Mouse (Mus musculus): ENCODE data around the gene Sirt3. TPM values are rescaled to one million over a fixed set of nuclear protein-coding genes. Genes with fewer than 3 reads are reported as not detected.
"Not testable (repeated sequence)": the region's sequence is repeated elsewhere in the genome, so short reads cannot be mapped to it uniquely, and the experiment has no call there.

Gene Sirt3
- polyA plus RNA-seq, 1 experiment from 2014 or later = 17.9 TPM

DNA sequence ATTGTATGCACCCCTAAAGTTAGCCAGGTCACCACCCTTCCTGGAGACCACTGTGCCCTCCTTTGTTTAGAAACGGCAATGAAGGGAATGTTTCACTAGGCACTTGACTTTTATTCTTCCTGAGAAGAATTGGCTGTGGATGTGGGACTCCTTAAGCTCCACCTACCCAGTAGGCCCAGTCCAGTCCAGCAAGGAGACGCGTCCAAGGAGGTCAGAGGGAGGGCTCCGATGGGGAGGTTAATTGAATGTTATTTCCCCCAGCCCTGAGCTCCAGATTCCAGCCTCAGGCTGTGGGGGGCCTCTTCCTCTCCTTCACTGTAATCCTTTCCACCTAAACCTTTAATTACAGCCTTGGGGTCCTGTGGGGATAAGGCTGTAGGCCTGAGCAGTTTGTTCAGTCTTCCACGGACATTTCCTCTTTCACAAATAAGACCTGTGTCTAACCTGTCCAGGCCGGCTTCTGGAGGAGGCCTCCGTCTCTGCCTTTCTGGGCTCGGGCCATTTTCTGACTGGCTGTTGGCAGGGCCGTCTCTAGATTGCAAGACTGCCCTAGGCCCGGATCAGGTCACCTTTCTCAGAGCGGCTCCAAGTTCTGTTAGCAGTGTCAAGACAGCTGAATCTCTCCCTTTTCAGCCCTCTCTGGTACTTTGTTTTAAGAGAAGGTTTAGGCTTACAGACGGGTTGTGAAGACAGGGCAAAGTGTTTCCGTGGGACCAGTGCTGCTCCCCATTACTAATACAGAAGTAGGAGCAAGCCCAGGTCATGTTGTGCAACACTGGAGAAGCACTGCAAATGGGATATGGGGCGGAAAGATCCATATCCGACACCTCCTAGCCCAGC, 20.1 kb upstream of the Sirt3 start:
- Histone ChIP-seq H3K9ac (ENCODE audit: low read length) (0 out of 2 replicates have a peak overlapping the region, but pooled peaks have one; percentile 18), H3K4me3 (ENCODE audit: low read depth, low read length) (no peak overlapping the region), H3K27me3 (ENCODE audit: control insufficient read depth, insufficient read depth, low read length) (no peaks in the 10 kb centered on the region), H3K4me2 (replicated peaks; ENCODE audit: low read depth) (no peak overlapping the region), H3K27ac (replicated peaks) (no peak overlapping the region), H3K9me3 (ENCODE audit: control insufficient read depth, low read length) (no peaks in the 10 kb centered on the region), H3K4me1 (replicated peaks; ENCODE audit: control insufficient read depth, insufficient read depth) (no peaks in the 10 kb centered on the region), H3K36me3 (ENCODE audit: control insufficient read depth, insufficient read depth, low read length) (peaks cover 7% of the 10 kb centered on the region; the same call in 1 of the 2 replicates)
- no peak for ATAC-seq (ENCODE audit: low FRiP score, low TSS enrichment)
- no peak for DNase-seq (ENCODE audit: low spot score)
- no peak for TF ChIP-seq EP300 (optimal IDR thresholded peaks at IDR 0.05)
- no peak for TF ChIP-seq CTCF (IDR thresholded peaks at IDR 0.05; ENCODE audit: low read depth)
- WGBS = 75% methylated on average over 15 of the region's 15 CpGs

DNA sequence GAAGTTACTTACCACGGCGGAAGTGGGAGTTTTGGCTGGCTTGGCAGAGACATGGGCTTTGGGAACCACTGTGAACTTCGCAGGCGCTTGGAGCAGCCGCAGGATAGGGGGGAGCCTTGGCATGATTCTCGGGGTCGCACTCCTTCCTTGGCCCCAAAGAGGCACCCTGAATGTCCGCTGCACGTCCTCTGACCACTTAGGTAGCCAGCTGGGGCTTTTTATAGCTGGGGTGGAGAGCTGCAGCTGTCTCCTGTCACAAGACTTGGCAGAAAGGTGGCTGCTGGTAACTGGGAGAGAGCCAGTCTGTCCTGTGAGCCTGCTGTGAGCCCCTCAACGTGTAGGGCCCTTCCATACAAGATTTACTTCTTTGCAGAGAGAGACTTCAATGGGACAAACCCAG, 18.1 kb upstream of the Sirt3 start, which contains the start of gene Cox8b:
Cox8b (minus strand) TSS at position 227 of the 400 bp plus-strand sequence.
- no peak within 1 kb of the TSS for H3K4me2 ChIP-seq (replicated peaks; ENCODE audit: low read depth)
- H3K36me3 ChIP-seq (ENCODE audit: control insufficient read depth, insufficient read depth, low read length) = peaks cover 7% of the 10 kb centered on the region; the same call in 1 of the 2 replicates
- no peaks in the 10 kb centered on the region for H3K4me1 ChIP-seq (replicated peaks; ENCODE audit: control insufficient read depth, insufficient read depth)
- H3K9me3 ChIP-seq (ENCODE audit: control insufficient read depth, low read length) = no peaks in the 10 kb centered on the region
- 0 out of 2 replicates have a peak within 1 kb of the TSS, but pooled peaks have one; percentile 4 for H3K27ac ChIP-seq (replicated peaks)
- no peaks in the 10 kb centered on the region for H3K27me3 ChIP-seq (ENCODE audit: control insufficient read depth, insufficient read depth, low read length)
- TF ChIP-seq CTCF (IDR thresholded peaks at IDR 0.05; ENCODE audit: low read depth) = no peak
- no peak for TF ChIP-seq EP300 (optimal IDR thresholded peaks at IDR 0.05)
- no peak within 1 kb of the TSS for H3K9ac ChIP-seq (ENCODE audit: low read length)
- DNase-seq (ENCODE audit: low spot score) (no peak), ATAC-seq (ENCODE audit: low FRiP score, low TSS enrichment) (no peak)
- no peak within 1 kb of the TSS for H3K4me3 ChIP-seq (ENCODE audit: low read depth, low read length)
- WGBS = 62% methylated on average over 10 of the region's 10 CpGs

GRCm38 (mm10) chr7:140899121-140899520, 17.0 kb upstream of the Sirt3 start:
- WGBS = 66% methylated on average over 3 of the region's 3 CpGs
- no peak overlapping the region for H3K27ac ChIP-seq (replicated peaks)
- H3K4me2 ChIP-seq (replicated peaks; ENCODE audit: low read depth) = no peak overlapping the region
- ATAC-seq (ENCODE audit: low FRiP score, low TSS enrichment) (no peak), DNase-seq (ENCODE audit: low spot score) (no peak)
- H3K27me3 ChIP-seq (ENCODE audit: control insufficient read depth, insufficient read depth, low read length) = no peaks in the 10 kb centered on the region
- H3K4me1 ChIP-seq (replicated peaks; ENCODE audit: control insufficient read depth, insufficient read depth) = no peaks in the 10 kb centered on the region
- peak overlapping the region; percentile 35; the same call in 1 of the 2 replicates for H3K9ac ChIP-seq (ENCODE audit: low read length)
- H3K4me3 ChIP-seq (ENCODE audit: low read depth, low read length) = no peak overlapping the region
- TF ChIP-seq EP300 (optimal IDR thresholded peaks at IDR 0.05) = no peak
- TF ChIP-seq CTCF (IDR thresholded peaks at IDR 0.05; ENCODE audit: low read depth) = no peak
- H3K36me3 ChIP-seq (ENCODE audit: control insufficient read depth, insufficient read depth, low read length) = peaks cover 14% of the 10 kb centered on the region
- H3K9me3 ChIP-seq (ENCODE audit: control insufficient read depth, low read length) = no peaks in the 10 kb centered on the region

DNA sequence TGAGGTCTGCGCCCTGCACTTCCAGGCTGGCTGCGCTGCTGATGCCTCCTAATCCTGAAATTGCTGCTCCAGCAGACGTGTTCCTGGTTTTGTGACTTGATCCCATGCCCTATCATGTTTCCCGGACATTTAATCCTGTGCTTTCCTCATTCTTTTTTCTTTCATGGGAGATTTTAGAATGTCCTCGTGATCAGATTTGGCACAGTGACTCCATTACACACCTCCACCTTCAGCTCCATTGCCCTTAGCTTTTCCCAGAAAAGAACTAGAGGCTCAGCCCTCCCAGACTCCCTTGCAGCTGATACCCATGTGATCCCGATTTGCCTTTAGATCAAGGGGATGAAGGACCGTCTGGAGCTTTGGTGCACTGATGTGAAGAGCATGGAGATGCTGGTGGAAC, 15.8 kb upstream of the Sirt3 start:
- no peak for ATAC-seq (ENCODE audit: low FRiP score, low TSS enrichment)
- WGBS = 86% methylated on average over 7 of the region's 7 CpGs
- DNase-seq (ENCODE audit: low spot score) = no peak
- Histone ChIP-seq H3K9ac (ENCODE audit: low read length) (no peak overlapping the region), H3K27ac (replicated peaks) (no peak overlapping the region), H3K27me3 (ENCODE audit: control insufficient read depth, insufficient read depth, low read length) (no peaks in the 10 kb centered on the region), H3K36me3 (ENCODE audit: control insufficient read depth, insufficient read depth, low read length) (peaks cover 19% of the 10 kb centered on the region), H3K4me1 (replicated peaks; ENCODE audit: control insufficient read depth, insufficient read depth) (no peaks in the 10 kb centered on the region), H3K4me2 (replicated peaks; ENCODE audit: low read depth) (no peak overlapping the region), H3K4me3 (ENCODE audit: low read depth, low read length) (no peak overlapping the region), H3K9me3 (ENCODE audit: control insufficient read depth, low read length) (no peaks in the 10 kb centered on the region)
- TF ChIP-seq CTCF (IDR thresholded peaks at IDR 0.05; ENCODE audit: low read depth) (no peak), EP300 (optimal IDR thresholded peaks at IDR 0.05) (no peak)

- no peak overlapping the region for H3K4me2 ChIP-seq (replicated peaks; ENCODE audit: low read depth)
- H3K9ac ChIP-seq (ENCODE audit: low read length) = no peak overlapping the region
- no peak overlapping the region for H3K27ac ChIP-seq (replicated peaks)
- ATAC-seq (ENCODE audit: low FRiP score, low TSS enrichment) (no peak), DNase-seq (ENCODE audit: low spot score) (no peak)
- no peaks in the 10 kb centered on the region for H3K9me3 ChIP-seq (ENCODE audit: control insufficient read depth, low read length)
- peaks cover 29% of the 10 kb centered on the region for H3K36me3 ChIP-seq (ENCODE audit: control insufficient read depth, insufficient read depth, low read length)
- H3K4me3 ChIP-seq (ENCODE audit: low read depth, low read length) = no peak overlapping the region
- no peak for TF ChIP-seq EP300 (optimal IDR thresholded peaks at IDR 0.05)
- TF ChIP-seq CTCF (IDR thresholded peaks at IDR 0.05; ENCODE audit: low read depth) = no peak
- H3K27me3 ChIP-seq (ENCODE audit: control insufficient read depth, insufficient read depth, low read length) = no peaks in the 10 kb centered on the region
- H3K4me1 ChIP-seq (replicated peaks; ENCODE audit: control insufficient read depth, insufficient read depth) = no peaks in the 10 kb centered on the region
- 89% methylated on average over 3 of the region's 3 CpGs for WGBS
These were observed 12.5 kb upstream of the Sirt3 start for GRCm38 (mm10) chr7:140894611-140895010.

GRCm38 (mm10) chr7:140894031-140894430, 11.9 kb upstream of the Sirt3 start:
- no peak overlapping the region for H3K27ac ChIP-seq (replicated peaks)
- DNase-seq (ENCODE audit: low spot score) = no peak
- ATAC-seq (ENCODE audit: low FRiP score, low TSS enrichment) = no peak

DNA sequence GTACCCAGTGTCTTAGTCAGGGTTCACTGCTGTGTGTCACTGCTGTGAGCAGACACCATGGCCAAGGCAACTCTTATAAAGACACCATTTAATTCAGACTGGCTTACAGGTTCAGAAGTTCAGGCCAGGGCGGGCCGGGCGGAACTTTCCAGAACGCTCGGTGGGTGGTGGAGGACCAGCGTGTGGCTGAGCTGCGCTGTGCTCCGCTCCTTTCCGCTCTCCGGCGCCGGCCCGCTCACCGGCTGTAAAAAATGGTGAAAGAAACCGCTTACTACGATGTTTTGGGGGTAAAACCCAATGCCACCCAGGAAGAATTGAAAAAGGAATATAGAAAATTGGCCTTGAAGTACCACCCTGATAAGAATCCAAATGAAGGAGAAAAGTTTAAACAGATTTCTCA, 8.5 kb upstream of the Sirt3 start:
- DNase-seq (ENCODE audit: low spot score) = not testable (repeated sequence)
- 96% methylated on average over 16 of the region's 16 CpGs for WGBS
- peaks cover 25% of the 10 kb centered on the region for H3K36me3 ChIP-seq (ENCODE audit: control insufficient read depth, insufficient read depth, low read length)

More at GRCm38 (mm10) chr7:140894031-140894430, 11.9 kb upstream of the Sirt3 start:
- no peak for TF ChIP-seq EP300 (optimal IDR thresholded peaks at IDR 0.05)
- no peak for TF ChIP-seq CTCF (IDR thresholded peaks at IDR 0.05; ENCODE audit: low read depth)
- H3K4me1 ChIP-seq (replicated peaks; ENCODE audit: control insufficient read depth, insufficient read depth) = no peaks in the 10 kb centered on the region
- peaks cover 30% of the 10 kb centered on the region for H3K36me3 ChIP-seq (ENCODE audit: control insufficient read depth, insufficient read depth, low read length)
- no peak overlapping the region for H3K4me3 ChIP-seq (ENCODE audit: low read depth, low read length)
- H3K4me2 ChIP-seq (replicated peaks; ENCODE audit: low read depth) = no peak overlapping the region
- WGBS = 93% methylated on average over 7 of the region's 7 CpGs
- H3K9me3 ChIP-seq (ENCODE audit: control insufficient read depth, low read length) = no peaks in the 10 kb centered on the region
- H3K27me3 ChIP-seq (ENCODE audit: control insufficient read depth, insufficient read depth, low read length) = no peaks in the 10 kb centered on the region
- no peak overlapping the region for H3K9ac ChIP-seq (ENCODE audit: low read length)

More for the DNA sequence above, 8.5 kb upstream of the Sirt3 start:
- not testable (repeated sequence) for H3K4me1 ChIP-seq (replicated peaks; ENCODE audit: control insufficient read depth, insufficient read depth); ATAC-seq (ENCODE audit: low FRiP score, low TSS enrichment); H3K4me3 ChIP-seq (ENCODE audit: low read depth, low read length); H3K9ac ChIP-seq (ENCODE audit: low read length); H3K9me3 ChIP-seq (ENCODE audit: control insufficient read depth, low read length); H3K4me2 ChIP-seq (replicated peaks; ENCODE audit: low read depth); H3K27ac ChIP-seq (replicated peaks); H3K27me3 ChIP-seq (ENCODE audit: control insufficient read depth, insufficient read depth, low read length)

Data from stomach, postnatal 0 days (tissue).